Mouse (Mus musculus): ENCODE results near the gene Ptprm. TPM values are rescaled to one million over a fixed set of nuclear protein-coding genes. Genes with fewer than 3 reads are reported as not detected.

Gene Ptprm
- polyA plus RNA-seq, 1 experiment from 2014 or later = 11.2 TPM

- H3K4me1 ChIP-seq (replicated peaks) = no peaks in the 10 kb centered on the region
- no peaks in the 10 kb centered on the region for H3K27me3 ChIP-seq (replicated peaks)
- H3K36me3 ChIP-seq = no peaks in the 10 kb centered on the region
- no peak overlapping the region for H3K4me2 ChIP-seq (replicated peaks)
- no peak overlapping the region for H3K27ac ChIP-seq
- no peak overlapping the region for H3K4me3 ChIP-seq (replicated peaks)
- no peak overlapping the region for H3K9ac ChIP-seq
- no peaks in the 10 kb centered on the region for H3K9me3 ChIP-seq
- 74% methylated on average over 3 of the region's 3 CpGs for WGBS
- ATAC-seq = no peak
Observed at GRCm38 (mm10) chr17:66972976-66973375, 381.3 kb downstream of the Ptprm start.

DNA sequence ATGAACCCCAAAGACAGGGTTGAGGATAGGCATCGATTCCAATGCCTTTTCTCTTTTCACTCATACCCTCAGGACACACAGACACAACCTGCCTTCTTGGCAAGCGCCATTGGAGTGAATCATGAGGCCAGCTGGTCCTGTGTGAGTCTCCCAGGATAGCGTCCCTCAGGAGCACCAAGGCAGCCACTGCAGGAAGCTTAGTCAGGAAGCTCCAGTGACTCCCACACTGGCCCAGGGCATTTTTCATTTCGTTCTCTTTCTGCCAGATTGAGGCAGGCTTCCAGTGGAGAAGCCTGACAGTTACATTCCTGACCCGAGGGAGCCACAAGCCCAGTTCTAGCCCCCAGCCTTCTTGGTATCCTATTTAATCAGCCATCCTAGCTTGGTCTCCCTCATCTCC, 393.3 kb downstream of the Ptprm start:
- Histone ChIP-seq H3K27ac (no peak overlapping the region), H3K9ac (no peak overlapping the region), H3K9me3 (no peaks in the 10 kb centered on the region), H3K36me3 (no peaks in the 10 kb centered on the region), H3K4me1 (replicated peaks) (no peaks in the 10 kb centered on the region), H3K4me3 (replicated peaks) (no peak overlapping the region), H3K4me2 (replicated peaks) (no peak overlapping the region), H3K27me3 (replicated peaks) (no peaks in the 10 kb centered on the region)
- no peak for ATAC-seq
- 56% methylated on average over 5 of the region's 5 CpGs for WGBS

GRCm38 (mm10) chr17:66960557-66960956, 393.7 kb downstream of the Ptprm start:
- no peak overlapping the region for H3K9ac ChIP-seq
- H3K27ac ChIP-seq = no peak overlapping the region
- H3K27me3 ChIP-seq (replicated peaks) = no peaks in the 10 kb centered on the region
- H3K36me3 ChIP-seq = no peaks in the 10 kb centered on the region
- ATAC-seq = no peak
- 77% methylated on average over 6 of the region's 6 CpGs for WGBS
- no peak overlapping the region for H3K4me2 ChIP-seq (replicated peaks)
- H3K4me1 ChIP-seq (replicated peaks) = no peaks in the 10 kb centered on the region
- no peak overlapping the region for H3K4me3 ChIP-seq (replicated peaks)
- H3K9me3 ChIP-seq = no peaks in the 10 kb centered on the region

- Histone ChIP-seq H3K9ac (no peak overlapping the region), H3K4me2 (replicated peaks) (no peak overlapping the region), H3K36me3 (no peaks in the 10 kb centered on the region), H3K4me3 (replicated peaks) (no peak overlapping the region), H3K27ac (no peak overlapping the region), H3K4me1 (replicated peaks) (no peaks in the 10 kb centered on the region), H3K9me3 (no peaks in the 10 kb centered on the region), H3K27me3 (replicated peaks) (no peaks in the 10 kb centered on the region)
- 91% methylated on average over 2 of the region's 2 CpGs for WGBS
- ATAC-seq = no peak
Observed at GRCm38 (mm10) chr17:66959815-66960214, 394.4 kb downstream of the Ptprm start.

DNA sequence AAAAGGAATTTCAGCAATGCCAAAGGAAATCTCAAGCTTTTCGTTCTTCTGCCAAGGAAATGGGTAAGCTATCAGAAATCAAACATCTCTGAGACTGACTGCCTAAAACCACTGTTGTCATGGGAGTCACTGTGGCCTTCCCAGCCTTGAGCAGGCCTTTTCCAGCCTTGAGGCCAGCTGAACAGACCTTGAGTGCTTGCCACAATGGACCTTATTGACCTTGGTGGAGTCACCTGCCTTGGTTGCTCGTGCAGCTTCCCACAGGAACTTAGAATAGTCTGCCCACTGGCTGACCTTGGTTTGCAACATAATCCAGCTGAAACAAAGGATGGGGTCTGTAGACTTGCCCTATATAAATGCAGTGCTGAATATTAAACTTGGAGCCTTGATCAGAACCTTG, 395.5 kb downstream of the Ptprm start:
- WGBS = 78% methylated on average over 2 of the region's 2 CpGs
- Histone ChIP-seq H3K9me3 (no peaks in the 10 kb centered on the region), H3K4me3 (replicated peaks) (no peak overlapping the region), H3K4me2 (replicated peaks) (no peak overlapping the region), H3K27ac (no peak overlapping the region), H3K4me1 (replicated peaks) (no peaks in the 10 kb centered on the region), H3K9ac (no peak overlapping the region), H3K27me3 (replicated peaks) (no peaks in the 10 kb centered on the region), H3K36me3 (no peaks in the 10 kb centered on the region)
- ATAC-seq = no peak

GRCm38 (mm10) chr17:66944498-66944897, 409.8 kb downstream of the Ptprm start:
- Histone ChIP-seq H3K4me2 (replicated peaks) (no peak overlapping the region), H3K9ac (no peak overlapping the region), H3K9me3 (no peaks in the 10 kb centered on the region), H3K4me3 (replicated peaks) (no peak overlapping the region), H3K36me3 (no peaks in the 10 kb centered on the region), H3K4me1 (replicated peaks) (no peaks in the 10 kb centered on the region), H3K27ac (no peak overlapping the region), H3K27me3 (replicated peaks) (no peaks in the 10 kb centered on the region)
- ATAC-seq = no peak
- WGBS = 80% methylated on average over 4 of the region's 4 CpGs

GRCm38 (mm10) chr17:66943539-66943938, 410.7 kb downstream of the Ptprm start:
- Histone ChIP-seq H3K4me2 (replicated peaks) (no peak overlapping the region), H3K9me3 (no peaks in the 10 kb centered on the region), H3K4me1 (replicated peaks) (no peaks in the 10 kb centered on the region), H3K27ac (no peak overlapping the region), H3K9ac (no peak overlapping the region), H3K36me3 (no peaks in the 10 kb centered on the region), H3K4me3 (replicated peaks) (no peak overlapping the region), H3K27me3 (replicated peaks) (no peaks in the 10 kb centered on the region)
- WGBS = 85% methylated on average over 9 of the region's 9 CpGs
- ATAC-seq = no peak

DNA sequence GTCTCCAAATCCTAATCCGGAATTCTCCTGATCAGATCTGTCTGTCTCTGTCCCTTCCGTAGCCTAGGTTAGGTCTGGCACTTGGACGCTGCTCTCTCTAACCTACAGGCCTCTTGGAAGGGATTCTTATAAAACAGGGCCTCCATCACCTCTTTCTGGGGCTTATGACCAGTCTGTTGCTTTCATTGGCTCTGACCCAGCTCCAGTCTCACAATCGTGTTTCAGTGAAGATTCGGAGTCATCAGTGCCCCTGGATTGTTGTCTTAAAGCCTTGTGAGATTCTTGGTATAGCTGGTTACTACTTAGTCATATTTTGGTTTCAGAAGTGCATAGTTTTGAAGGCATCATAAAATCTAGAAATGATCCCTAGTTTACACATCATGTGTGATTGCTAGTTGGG, 428.6 kb downstream of the Ptprm start:
- no peaks in the 10 kb centered on the region for H3K27me3 ChIP-seq (replicated peaks)
- no peak overlapping the region for H3K27ac ChIP-seq
- H3K4me2 ChIP-seq (replicated peaks) = no peak overlapping the region
- no peak for ATAC-seq
- WGBS = 89% methylated on average over 5 of the region's 5 CpGs
- no peak overlapping the region for H3K9ac ChIP-seq
- no peaks in the 10 kb centered on the region for H3K36me3 ChIP-seq
- no peaks in the 10 kb centered on the region for H3K9me3 ChIP-seq
- no peaks in the 10 kb centered on the region for H3K4me1 ChIP-seq (replicated peaks)
- no peak overlapping the region for H3K4me3 ChIP-seq (replicated peaks)

DNA sequence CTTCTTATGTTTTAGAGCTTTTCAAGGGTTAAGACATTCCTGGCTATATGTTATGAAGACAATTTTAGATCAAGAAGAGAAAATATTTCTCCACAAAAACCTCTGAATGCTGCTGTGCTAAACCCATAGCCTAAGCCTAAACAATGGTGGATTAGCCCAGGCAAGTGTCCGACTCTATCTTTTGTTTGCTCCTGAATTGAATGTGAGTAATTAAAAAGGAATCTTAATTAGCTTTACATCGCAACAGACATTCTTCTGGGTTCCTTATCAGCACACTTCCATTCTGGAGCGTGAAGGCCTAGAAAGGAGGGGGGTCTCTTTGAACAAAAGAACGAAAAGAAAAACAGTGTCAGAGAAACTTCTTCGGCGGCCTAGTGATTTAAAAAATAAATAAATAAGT, 439.6 kb downstream of the Ptprm start:
- WGBS = 62% methylated on average over 6 of the region's 6 CpGs

GRCm38 (mm10) chr17:66912533-66912932, 441.7 kb downstream of the Ptprm start:
- no peak overlapping the region for H3K4me3 ChIP-seq (replicated peaks)
- no peaks in the 10 kb centered on the region for H3K27me3 ChIP-seq (replicated peaks)
- H3K9me3 ChIP-seq = no peaks in the 10 kb centered on the region
- H3K36me3 ChIP-seq = no peaks in the 10 kb centered on the region
- H3K27ac ChIP-seq = no peak overlapping the region
- no peak for ATAC-seq
- H3K4me1 ChIP-seq (replicated peaks) = no peaks in the 10 kb centered on the region
- 91% methylated on average over 6 of the region's 6 CpGs for WGBS
- H3K9ac ChIP-seq = no peak overlapping the region
- H3K4me2 ChIP-seq (replicated peaks) = no peak overlapping the region

More for the DNA sequence above, 439.6 kb downstream of the Ptprm start:
- H3K9me3 ChIP-seq = no peaks in the 10 kb centered on the region
- no peak overlapping the region for H3K9ac ChIP-seq
- H3K36me3 ChIP-seq = no peaks in the 10 kb centered on the region
- ATAC-seq = no peak
- H3K4me3 ChIP-seq (replicated peaks) = no peak overlapping the region
- no peaks in the 10 kb centered on the region for H3K4me1 ChIP-seq (replicated peaks)
- H3K4me2 ChIP-seq (replicated peaks) = no peak overlapping the region
- no peak overlapping the region for H3K27ac ChIP-seq
- H3K27me3 ChIP-seq (replicated peaks) = no peaks in the 10 kb centered on the region

- Histone ChIP-seq H3K9ac (no peak overlapping the region), H3K4me1 (replicated peaks) (no peaks in the 10 kb centered on the region), H3K4me2 (replicated peaks) (no peak overlapping the region), H3K36me3 (no peaks in the 10 kb centered on the region), H3K27me3 (replicated peaks) (no peaks in the 10 kb centered on the region), H3K27ac (no peak overlapping the region), H3K9me3 (no peaks in the 10 kb centered on the region), H3K4me3 (replicated peaks) (no peak overlapping the region)
- WGBS = 89% methylated on average over 11 of the region's 11 CpGs
- no peak for ATAC-seq
Observed at GRCm38 (mm10) chr17:66912120-66912519, 442.1 kb downstream of the Ptprm start.

- ATAC-seq = no peak
- no peak overlapping the region for H3K9ac ChIP-seq
Observed at GRCm38 (mm10) chr17:66909901-66910300, 444.4 kb downstream of the Ptprm start.

GRCm38 (mm10) chr17:66908921-66909320, 445.3 kb downstream of the Ptprm start:
- no peak overlapping the region for H3K4me3 ChIP-seq (replicated peaks)
- H3K4me2 ChIP-seq (replicated peaks) = no peak overlapping the region
- H3K9me3 ChIP-seq = no peaks in the 10 kb centered on the region
- H3K27me3 ChIP-seq (replicated peaks) = no peaks in the 10 kb centered on the region
- no peaks in the 10 kb centered on the region for H3K36me3 ChIP-seq
- H3K27ac ChIP-seq = no peak overlapping the region
- no peaks in the 10 kb centered on the region for H3K4me1 ChIP-seq (replicated peaks)
- H3K9ac ChIP-seq = no peak overlapping the region
- no peak for ATAC-seq
- WGBS = 84% methylated on average over 6 of the region's 6 CpGs

More at GRCm38 (mm10) chr17:66909901-66910300, 444.4 kb downstream of the Ptprm start:
- no peaks in the 10 kb centered on the region for H3K9me3 ChIP-seq
- H3K27ac ChIP-seq = no peak overlapping the region
- 80% methylated on average over 4 of the region's 4 CpGs for WGBS
- no peaks in the 10 kb centered on the region for H3K27me3 ChIP-seq (replicated peaks)
- H3K4me1 ChIP-seq (replicated peaks) = no peaks in the 10 kb centered on the region
- H3K4me2 ChIP-seq (replicated peaks) = no peak overlapping the region
- no peaks in the 10 kb centered on the region for H3K36me3 ChIP-seq
- H3K4me3 ChIP-seq (replicated peaks) = no peak overlapping the region

DNA sequence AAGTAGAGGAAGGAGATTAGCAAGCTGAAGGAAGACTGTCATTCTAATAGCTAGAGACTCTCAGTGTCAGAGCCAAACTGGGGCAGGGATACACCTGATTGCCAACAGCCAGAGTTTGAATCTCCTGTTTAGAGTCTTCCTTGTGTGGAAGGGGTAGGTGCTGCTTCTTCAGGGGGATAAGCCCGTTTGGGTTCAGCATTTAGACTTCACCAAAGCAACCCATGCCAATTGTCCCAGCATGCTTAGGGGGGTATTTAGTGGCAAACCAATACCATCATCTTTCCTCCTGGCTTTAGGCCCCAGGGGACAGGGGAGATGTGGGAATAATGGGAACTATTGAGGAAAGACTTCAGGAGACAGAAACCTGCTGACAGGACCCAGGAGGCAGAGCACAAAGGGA, 460.1 kb downstream of the Ptprm start:
- Histone ChIP-seq H3K36me3 (no peaks in the 10 kb centered on the region), H3K4me1 (replicated peaks) (no peaks in the 10 kb centered on the region), H3K27ac (no peak overlapping the region), H3K4me2 (replicated peaks) (no peak overlapping the region), H3K9ac (no peak overlapping the region), H3K4me3 (replicated peaks) (no peak overlapping the region), H3K9me3 (no peaks in the 10 kb centered on the region), H3K27me3 (replicated peaks) (no peaks in the 10 kb centered on the region)
- ATAC-seq = no peak
- 74% methylated on average over 1 of the region's 1 CpGs for WGBS

Data from intestine, embryonic 15.5 days (tissue).